Mouse (Mus musculus) intestine, postnatal 0 days (tissue): Measurements from ENCODE around the gene Zfp652. TPM values are rescaled to one million over a fixed set of nuclear protein-coding genes. Genes with fewer than 3 reads are reported as not detected.

ENCODE experiments used
- ATAC-seq: fragments of 200-750 bp; cut with Nextera tagmentation; 2 replicates; pipeline ENCODE4 v1.8.0; 2017; ENCODE audit warnings: mild to moderate bottlenecking, moderate TSS enrichment, moderate library complexity
- H3K27ac ChIP-seq: fragments of 300-500 bp; sonication (generic); 2 replicates; pipeline ENCODE4 v1.5.1; 2014; ENCODE audit warnings: mild to moderate bottlenecking, low read depth, low read length, moderate library complexity
- H3K27me3 ChIP-seq: fragments of 300-500 bp; sonication (generic); replicated peaks from 2 replicates; pipeline ENCODE4 v1.6.1; 2014; ENCODE audit warnings: low read length, mixed read lengths; ENCODE audit not compliant: control insufficient read depth, insufficient read depth
- H3K36me3 ChIP-seq: fragments of 300-500 bp; sonication (generic); 2 replicates; pipeline ENCODE4 v1.6.1; 2014; ENCODE audit warnings: mild to moderate bottlenecking, moderate library complexity; ENCODE audit not compliant: control insufficient read depth, insufficient read depth
- H3K4me1 ChIP-seq: fragments of 300-500 bp; sonication (generic); replicated peaks from 2 replicates; pipeline ENCODE4 v1.6.1; 2014; ENCODE audit warnings: antibody characterized with exemption, low read length, mixed read lengths; ENCODE audit not compliant: control insufficient read depth, insufficient read depth
- H3K4me2 ChIP-seq: fragments of 300-500 bp; sonication (generic); replicated peaks from 2 replicates; pipeline ENCODE4 v1.6.1; 2014; ENCODE audit warnings: low read depth, mild to moderate bottlenecking, moderate library complexity
- H3K4me3 ChIP-seq: fragments of 300-500 bp; sonication (generic); 2 replicates; pipeline ENCODE4 v1.5.1; 2014; ENCODE audit warnings: low read depth, low read length
- H3K9ac ChIP-seq: fragments of 300-500 bp; sonication (generic); 2 replicates; pipeline ENCODE4 v1.6.1; 2014; ENCODE audit warnings: mild to moderate bottlenecking, low read depth, low read length
- H3K9me3 ChIP-seq: fragments of 300-500 bp; sonication (generic); 2 replicates; pipeline ENCODE4 v1.6.1; 2016; ENCODE audit warnings: mixed run types; ENCODE audit not compliant: control insufficient read depth
- CTCF ChIP-seq: sonication (generic); IDR thresholded peaks from 2 replicates; pipeline ENCODE4 v1.5.1; 2016; ENCODE audit warnings: low read depth, mild to moderate bottlenecking, control low read depth, antibody characterized with exemption, moderate library complexity
- WGBS: fragments of 180-500 bp; shearing (Covaris S2); extraction: QIAGEN DNeasy Blood & Tissue Kit; methylation state at CpG from one replicate; pipeline ENCODE4 v1.1.7; 2014; 5-methylcytosine and 5-hydroxymethylcytosine counted together
- polyA plus RNA-seq: library from polyadenylated mRNA; unstranded; fragments of >200 nt; fragmentation: Nextera tagmentation; extraction: Ambion mirVana; gene quantifications from 2 replicates; pipeline ENCODE4 v1.2.1, GENCODE M21; 2015

Zfp652 gene
- polyA plus RNA-seq, 1 experiment from 2014 or later, result 7.9 TPM

DNA sequence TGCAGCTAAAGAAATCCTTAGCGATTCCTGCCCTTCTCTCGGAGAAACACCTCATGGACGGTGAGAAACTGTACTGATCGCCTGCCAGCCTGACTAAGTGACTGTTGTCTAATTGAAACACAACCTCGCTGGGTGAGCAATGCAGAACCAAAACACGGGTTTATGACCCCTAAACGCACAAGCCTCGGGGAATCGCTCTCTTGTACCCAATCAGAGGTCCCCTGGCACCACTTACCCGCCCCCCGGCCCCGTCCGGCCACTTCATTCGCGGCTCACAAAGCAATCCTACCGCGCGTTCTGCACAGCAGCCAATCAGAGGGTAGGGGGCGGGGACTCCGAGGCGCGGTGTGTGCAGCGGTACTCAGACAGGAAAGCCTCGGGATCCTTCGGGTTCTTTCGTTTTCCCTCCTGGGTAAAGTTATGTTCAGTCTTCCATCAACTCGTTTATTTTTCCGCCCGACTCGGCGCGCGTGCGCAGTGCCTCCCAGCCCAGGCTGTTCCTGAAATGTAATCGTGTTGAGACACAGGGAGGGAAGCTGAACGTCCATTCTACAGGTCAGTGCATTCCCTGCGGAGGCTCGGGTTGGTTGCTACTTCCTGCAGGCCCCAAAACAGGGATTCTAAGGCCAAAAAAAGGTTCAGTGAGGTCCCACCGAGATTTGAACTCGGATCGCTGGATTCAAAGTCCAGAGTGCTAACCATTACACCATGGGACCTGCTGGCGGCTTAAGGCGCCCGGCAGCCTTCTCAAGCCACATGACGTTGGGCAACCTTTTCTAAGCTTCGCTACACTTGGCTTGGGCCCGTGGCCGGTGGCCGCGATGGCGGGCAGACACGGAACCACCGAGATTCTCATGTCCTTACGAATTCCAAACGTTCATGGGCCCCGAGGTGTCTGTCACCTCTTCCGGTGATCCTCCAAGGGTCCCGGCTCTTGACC is 146.3 kb downstream of the Zfp652 start:
- H3K36me3 ChIP-seq, result no peaks in the 10 kb centered on the region
- peak; percentile 97 for ATAC-seq

DNA sequence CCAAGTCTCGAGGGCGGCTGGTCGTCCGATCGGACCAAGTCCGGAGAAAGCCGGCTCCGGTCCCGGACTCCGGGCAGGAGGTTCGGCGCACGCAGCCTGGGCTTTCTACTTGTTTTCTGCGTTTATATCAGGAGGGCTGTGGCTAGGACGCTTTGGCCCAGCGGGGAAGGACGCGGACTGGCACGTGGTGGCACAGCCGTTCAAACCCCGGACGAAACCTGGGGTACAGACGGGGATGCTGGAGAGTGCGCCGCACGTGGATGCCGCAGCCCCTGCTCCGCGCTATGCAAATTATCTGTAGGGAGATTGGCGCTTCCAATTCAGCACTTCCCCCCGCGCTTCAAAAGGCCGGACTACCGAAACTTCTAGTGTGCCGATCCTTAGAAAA is 147.0 kb downstream of the Zfp652 start:
- Histone ChIP-seq H3K9me3 (no peaks in the 10 kb centered on the region), H3K4me2 (peak overlapping the region; percentile 75), H3K4me3 (peak overlapping the region; percentile 64), H3K36me3 (no peaks in the 10 kb centered on the region), H3K27ac (peak overlapping the region; percentile 90), H3K27me3 (no peaks in the 10 kb centered on the region), H3K9ac (peak overlapping the region; percentile 56), H3K4me1 (no peaks in the 10 kb centered on the region)
- no peak for TF ChIP-seq CTCF
- ATAC-seq, result peak; percentile 37
- WGBS, result under 1% methylated on average over 35 of the region's 35 CpGs

More for the DNA sequence above, 146.3 kb downstream of the Zfp652 start:
- Histone ChIP-seq H3K9me3 (no peaks in the 10 kb centered on the region), H3K9ac (peak overlapping the region; percentile 56), H3K27ac (peak overlapping the region; percentile 90), H3K4me2 (peak overlapping the region; percentile 75), H3K4me1 (no peaks in the 10 kb centered on the region), H3K27me3 (no peaks in the 10 kb centered on the region), H3K4me3 (peak overlapping the region; percentile 64)
- TF ChIP-seq CTCF, result no peak
- under 1% methylated on average over 58 of the region's 58 CpGs for WGBS

DNA sequence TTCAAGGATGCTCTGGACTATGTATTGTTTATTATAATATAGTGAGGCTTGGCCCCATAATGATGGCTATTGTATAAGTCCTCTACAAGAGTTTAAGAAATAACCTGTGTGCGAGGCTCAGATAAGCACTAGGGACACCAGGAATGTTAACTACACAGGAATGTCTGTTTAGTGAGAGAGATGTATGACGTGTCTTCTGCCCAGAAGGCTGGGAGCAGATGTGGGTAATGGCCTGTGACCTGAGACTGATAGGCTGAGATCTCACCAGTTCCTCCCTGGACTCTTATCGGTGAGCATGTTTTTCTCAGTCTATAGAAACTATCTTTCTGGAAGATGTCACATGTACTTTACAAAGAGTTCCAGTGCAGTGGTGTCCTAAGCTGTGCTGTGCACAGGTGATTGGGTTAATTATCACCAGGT is 147.6 kb downstream of the Zfp652 start:
- WGBS, result 17% methylated on average over 3 of the region's 3 CpGs
- no peak for ATAC-seq
- Histone ChIP-seq H3K27ac (0 out of 2 replicates have a peak overlapping the region, but pooled peaks have one; percentile 0), H3K4me2 (peak overlapping the region; percentile 75), H3K4me3 (peak overlapping the region; percentile 64), H3K4me1 (no peaks in the 10 kb centered on the region), H3K36me3 (no peaks in the 10 kb centered on the region), H3K9me3 (no peaks in the 10 kb centered on the region), H3K9ac (peak overlapping the region; percentile 56), H3K27me3 (no peaks in the 10 kb centered on the region)
- no peak for TF ChIP-seq CTCF

DNA sequence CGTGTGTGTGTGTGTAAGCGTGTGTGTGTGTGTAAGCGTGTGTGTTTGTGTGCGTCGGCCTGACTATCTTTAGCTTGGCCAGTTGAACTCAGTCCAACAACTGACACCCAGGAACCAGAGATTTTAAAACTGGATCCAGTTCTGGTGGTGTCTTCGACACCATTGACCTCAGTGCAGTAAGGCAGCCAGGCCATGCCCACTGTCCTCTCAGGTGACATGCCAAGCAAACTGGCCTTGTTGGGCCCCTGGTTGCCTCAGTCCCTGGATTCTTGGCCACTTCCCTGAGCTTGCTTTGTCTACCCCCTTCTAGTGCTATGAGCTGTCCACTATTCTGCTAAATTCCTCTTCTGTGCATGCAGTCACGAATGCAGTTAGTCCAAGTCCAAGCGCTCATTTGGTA is 148.9 kb downstream of the Zfp652 start:
- H3K36me3 ChIP-seq, result no peaks in the 10 kb centered on the region
- no peak for TF ChIP-seq CTCF
- no peaks in the 10 kb centered on the region for H3K27me3 ChIP-seq
- H3K27ac ChIP-seq, result no peak overlapping the region
- no peak for ATAC-seq
- H3K9ac ChIP-seq, result no peak overlapping the region
- no peak overlapping the region for H3K4me2 ChIP-seq
- H3K4me1 ChIP-seq, result no peaks in the 10 kb centered on the region
- no peak overlapping the region for H3K4me3 ChIP-seq
- H3K9me3 ChIP-seq, result no peaks in the 10 kb centered on the region
- 98% methylated on average over 8 of the region's 8 CpGs for WGBS

DNA sequence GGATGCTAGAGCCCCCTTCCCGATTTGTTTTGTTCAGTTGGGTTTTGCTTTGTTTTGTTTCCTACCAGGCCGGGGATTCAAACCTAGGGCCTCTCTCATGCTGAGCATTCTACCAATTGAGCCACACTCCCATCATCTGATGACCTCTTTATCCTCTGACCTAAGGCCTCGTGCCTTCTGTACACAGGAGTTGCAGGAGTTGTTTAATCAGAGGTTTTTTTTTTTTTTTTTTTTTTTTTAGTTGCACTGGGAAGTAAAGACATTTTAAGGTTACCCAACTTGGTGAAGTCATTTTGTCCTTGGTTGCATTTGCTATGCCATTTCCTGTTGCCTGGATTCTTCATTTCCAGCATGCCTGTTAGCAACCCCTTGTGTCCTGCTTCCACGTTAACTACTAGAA is 157.0 kb downstream of the Zfp652 start:
- Histone ChIP-seq H3K9me3 (no peaks in the 10 kb centered on the region), H3K36me3 (no peaks in the 10 kb centered on the region; the same call in 1 of the 2 replicates), H3K4me3 (no peak overlapping the region), H3K9ac (no peak overlapping the region), H3K27ac (no peak overlapping the region), H3K27me3 (no peaks in the 10 kb centered on the region), H3K4me1 (no peaks in the 10 kb centered on the region), H3K4me2 (no peak overlapping the region)
- WGBS, result 73% methylated on average over 4 of the region's 4 CpGs
- TF ChIP-seq CTCF, result no peak
- ATAC-seq, result no peak

DNA sequence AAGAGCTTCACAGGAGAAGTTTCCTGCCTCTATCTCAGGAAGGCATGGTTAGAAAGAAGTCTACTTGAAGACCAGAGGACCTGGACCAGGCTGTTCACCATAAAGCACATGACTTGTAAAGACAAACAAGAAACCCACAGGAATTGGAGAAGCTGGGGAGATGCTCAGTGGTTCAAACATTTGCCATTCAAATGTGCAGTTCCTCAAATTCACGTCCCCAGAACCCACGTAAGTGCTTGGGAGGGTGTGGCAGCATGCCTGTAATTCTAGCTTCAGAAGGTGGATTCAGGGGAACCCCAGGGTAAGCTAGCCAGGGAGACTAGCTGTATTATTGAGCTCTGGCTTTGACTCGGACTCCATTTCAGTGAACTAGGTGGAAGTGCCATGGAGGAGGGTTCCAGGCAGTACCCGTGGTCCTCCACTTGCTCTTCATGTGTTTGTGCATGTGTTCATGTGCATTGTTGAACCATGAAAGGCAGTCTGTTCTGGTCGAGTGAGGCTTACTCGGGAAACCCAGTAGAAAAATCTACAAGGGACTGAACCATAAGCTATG is 157.5 kb downstream of the Zfp652 start:
- Histone ChIP-seq H3K9ac (no peak overlapping the region), H3K27me3 (no peaks in the 10 kb centered on the region), H3K27ac (no peak overlapping the region), H3K4me1 (no peaks in the 10 kb centered on the region), H3K4me3 (no peak overlapping the region), H3K36me3 (no peaks in the 10 kb centered on the region; the same call in 1 of the 2 replicates), H3K4me2 (no peak overlapping the region), H3K9me3 (no peaks in the 10 kb centered on the region)
- no peak for TF ChIP-seq CTCF
- no peak for ATAC-seq
- 67% methylated on average over 6 of the region's 6 CpGs for WGBS
